Mouse (Mus musculus) spleen, postnatal 36 days (tissue): ENCODE measurements around the gene Mrpl45.

Source experiments
- DNase-seq, 2 experiments: peaks; one replicate each; pipeline ENCODE4 v3.0.0; 2022; ENCODE audit warnings: low spot score in 2 of 2, mixed read lengths in 1 of 2

The Mrpl45 gene

DNA sequence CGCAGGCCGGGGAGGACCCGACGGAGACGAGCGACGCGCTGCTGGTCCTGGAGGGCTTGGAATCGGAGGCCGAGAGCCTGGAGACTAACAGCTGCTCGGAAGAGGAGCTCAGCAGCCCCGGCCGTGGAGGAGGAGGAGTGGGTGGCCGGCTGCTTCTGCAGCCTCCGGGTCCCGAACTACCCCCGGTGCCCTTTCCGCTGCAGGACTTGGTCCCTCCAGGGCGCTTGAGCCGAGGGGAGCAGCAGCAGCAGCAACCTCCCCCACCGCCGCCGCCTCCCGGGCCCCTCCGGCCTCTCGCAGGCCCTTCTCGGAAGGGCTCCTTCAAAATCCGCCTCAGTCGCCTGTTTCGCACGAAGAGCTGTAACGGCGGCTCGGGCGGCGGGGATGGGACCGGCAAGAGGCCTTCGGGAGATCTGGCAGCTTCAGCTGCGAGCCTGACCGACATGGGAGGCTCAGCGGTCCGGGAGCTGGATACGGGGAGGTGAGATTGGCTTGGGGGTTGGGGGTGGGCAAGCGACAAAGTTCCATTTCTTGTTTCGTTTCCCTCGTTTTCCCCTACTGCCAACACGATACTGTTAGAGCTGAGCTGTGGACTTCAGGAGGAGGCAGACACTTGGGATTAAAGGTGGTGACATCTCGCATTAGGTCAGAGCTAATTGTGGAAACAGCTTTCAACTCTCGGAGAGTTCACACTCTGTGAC lies 47.6 kb downstream of the Mrpl45 start:
- DNase-seq = peak; percentile 19 to 24

DNA sequence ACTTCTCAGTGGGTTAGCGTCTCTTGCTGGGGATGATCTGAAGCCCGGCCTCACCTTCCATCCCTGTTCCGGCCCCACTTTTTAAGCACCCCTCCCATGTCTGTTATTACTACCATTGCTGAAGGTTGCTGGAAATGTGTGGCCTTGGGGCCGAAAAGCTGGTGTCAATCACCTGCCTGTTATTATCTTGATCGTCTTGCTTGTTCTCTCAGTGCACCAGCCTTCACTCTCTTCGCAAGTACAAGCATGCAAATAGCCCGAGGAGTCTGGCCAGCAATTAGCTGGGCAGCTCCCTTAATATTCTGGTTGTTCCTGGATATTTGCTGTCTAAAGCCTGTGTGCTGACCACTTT lies 48.1 kb downstream of the Mrpl45 start:
- DNase-seq = no peak

DNA sequence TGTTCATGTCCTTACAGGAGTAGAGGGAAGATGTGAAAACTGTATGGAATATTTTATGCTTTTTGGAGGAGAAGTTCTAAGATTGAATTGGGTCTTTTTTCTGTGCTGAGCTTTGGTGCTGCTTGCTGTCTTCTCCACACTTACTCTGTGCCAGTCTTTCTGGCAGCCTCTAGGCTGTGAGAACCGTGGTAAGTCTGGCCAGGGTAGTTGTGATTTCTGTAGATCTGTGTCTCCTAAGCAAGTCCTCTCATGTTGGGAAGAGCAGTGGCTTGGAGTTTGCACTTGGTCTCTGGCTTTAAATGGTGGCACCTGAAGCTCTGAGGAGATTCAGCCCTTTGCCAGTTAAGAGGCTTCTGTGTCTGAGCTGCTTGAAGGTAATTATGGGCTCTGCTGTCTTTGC lies 50.0 kb downstream of the Mrpl45 start:
- no peak for DNase-seq

DNA sequence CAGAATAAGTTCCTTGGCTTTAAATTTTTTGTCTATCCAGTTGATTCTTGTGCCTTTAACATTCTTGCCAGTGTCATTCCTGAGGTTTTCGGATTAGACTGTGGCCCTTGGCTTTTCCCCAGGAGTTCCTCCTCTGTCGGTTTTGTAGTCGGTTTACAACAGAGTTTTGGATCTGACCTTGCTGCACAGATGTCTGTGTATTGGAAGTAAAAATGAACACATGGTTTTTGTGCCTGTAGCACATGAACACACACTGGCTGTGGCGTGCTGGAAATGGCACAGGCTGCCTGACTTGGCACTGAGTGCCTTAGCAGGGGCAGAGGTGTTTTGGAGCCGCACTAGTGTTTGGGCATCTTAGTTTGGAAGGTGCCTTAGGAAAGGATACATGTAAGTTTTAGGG lies 53.0 kb downstream of the Mrpl45 start:
- DNase-seq = no peak

DNA sequence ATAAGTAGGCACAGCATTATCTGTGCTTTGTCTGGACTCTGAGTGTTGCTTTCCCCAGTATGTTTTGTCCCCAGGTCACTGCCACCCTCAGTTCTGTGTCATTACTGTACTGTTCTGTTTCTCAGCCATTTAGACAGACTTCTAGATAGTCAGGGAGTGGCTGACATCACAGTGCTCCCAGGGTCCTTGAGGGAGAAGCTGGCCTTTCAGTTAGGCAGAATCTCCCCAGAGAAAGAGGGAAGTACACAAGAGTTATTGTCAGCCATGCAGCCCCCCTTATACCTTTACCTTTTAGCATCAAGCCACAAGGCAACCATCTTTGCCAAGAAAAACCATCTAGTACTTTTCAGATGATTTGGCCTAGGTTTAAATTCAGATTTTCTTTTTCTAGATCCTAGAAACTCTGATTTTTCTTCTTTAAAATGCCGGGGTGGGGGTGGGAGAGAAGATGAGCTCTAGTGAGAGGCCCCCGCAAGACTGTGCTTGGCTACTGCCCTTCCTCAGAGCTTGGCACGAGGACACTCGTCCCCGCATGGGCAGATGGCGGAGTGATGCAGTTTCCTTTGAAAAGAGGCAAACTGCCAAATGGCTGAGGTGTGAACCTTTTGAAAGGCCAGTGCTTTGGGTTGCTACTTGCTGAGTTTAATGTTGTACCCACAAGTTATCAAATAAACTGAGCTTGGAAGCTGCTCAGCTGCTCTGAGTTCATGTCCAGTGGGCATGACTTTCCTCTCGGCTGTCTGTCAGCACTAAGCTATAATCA lies 55.0 kb downstream of the Mrpl45 start:
- DNase-seq = no peak

DNA sequence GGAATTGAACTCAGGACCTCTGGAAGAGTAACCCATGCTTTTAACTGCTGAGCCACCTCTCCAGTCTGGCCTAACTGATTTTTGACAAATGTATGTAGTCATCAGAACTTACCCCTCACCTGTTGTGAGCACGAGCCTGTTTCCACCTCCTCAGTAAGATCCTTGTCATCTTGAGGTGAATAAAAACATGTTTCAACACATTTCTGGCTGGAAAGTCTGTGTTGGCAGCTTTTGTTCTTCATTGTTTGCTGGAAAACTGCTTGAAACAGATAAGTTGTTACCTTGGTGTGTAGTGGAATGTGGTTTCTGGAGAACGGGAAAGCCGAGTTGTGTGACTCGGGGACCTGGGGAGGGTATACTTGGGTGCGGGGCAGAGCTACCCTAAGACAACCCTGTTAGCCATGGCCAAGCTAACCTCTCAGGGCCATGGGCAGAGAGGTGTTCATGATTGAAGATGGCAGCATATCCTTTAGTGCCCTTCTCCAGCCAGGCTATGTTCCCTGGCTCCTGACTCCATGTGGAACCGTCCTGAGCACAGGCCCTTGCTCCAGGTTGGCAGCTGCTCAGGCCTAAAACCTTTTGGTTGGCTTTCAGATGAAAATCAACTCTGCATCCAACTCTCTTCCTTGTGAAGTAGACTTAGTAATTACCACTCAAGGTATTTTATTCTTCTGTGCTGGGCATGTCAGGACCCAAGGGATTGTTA lies 56.8 kb downstream of the Mrpl45 start:
- DNase-seq = no peak

DNA sequence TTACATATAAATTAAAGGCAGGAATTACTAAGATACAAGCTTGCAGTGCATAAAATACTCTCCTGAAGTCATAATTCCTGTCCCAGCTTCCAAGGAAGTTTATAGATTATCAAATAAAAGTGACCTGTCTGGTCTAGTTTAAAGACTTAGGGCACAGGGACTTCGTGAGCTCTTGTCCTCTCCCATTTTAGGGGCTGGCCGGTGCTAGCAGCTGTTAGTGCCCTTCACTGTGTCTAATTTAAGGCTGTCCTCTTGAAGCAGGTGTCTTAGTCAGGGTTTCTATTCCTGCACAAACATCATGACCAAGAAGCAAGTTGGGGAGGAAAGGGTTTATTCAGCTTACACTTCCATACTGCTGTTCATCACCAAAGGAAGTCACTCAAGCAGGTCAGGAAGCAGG lies 57.9 kb downstream of the Mrpl45 start:
- no peak for DNase-seq
